Mouse (Mus musculus): ENCODE measurements around the gene Aqp1.

- no peak for TF ChIP-seq CTCF (IDR thresholded peaks at IDR 0.05; ENCODE audit: low read depth, low read length)
- no peak for TF ChIP-seq POLR2AphosphoS5 (IDR thresholded peaks at IDR 0.05; ENCODE audit: insufficient replicate concordance, low read depth, low read length)
- no peak for TF ChIP-seq GATA1 (IDR thresholded peaks at IDR 0.05; ENCODE audit: borderline replicate concordance, low read length)
- no peak for TF ChIP-seq TAL1 (conservative IDR thresholded peaks at IDR 0.05; ENCODE audit: low read depth, low read length)
- no peak for TF ChIP-seq GATA2 (IDR thresholded peaks at IDR 0.05; ENCODE audit: borderline replicate concordance, low read depth, low read length)
These were observed 52.4 kb downstream of the Aqp1 start for GRCm38 (mm10) chr6:55388546-55389169.

Measured in G1E (cell line).